Mouse (Mus musculus): ENCODE results near the gene Lmna. TPM values are rescaled to one million over a fixed set of nuclear protein-coding genes. Genes with fewer than 3 reads are reported as not detected.

Lmna gene
- 100 to 1,000 TPM in 8 of 26 experiments, 10 to 100 TPM in 18; 18.3 to 483 (median 71.9) TPM for total RNA-seq (2018; cell fraction: chromatin; rRNA removed)
- total RNA-seq (2018; cell fraction: cytosol; rRNA removed), result 100 to 1,000 TPM in 13 of 26 experiments, 10 to 100 TPM in 13; 61.7 to 262 (median 112) TPM
- total RNA-seq (2018; cell fraction: nucleus; rRNA removed), result 100 to 1,000 TPM in 11 of 26 experiments, 10 to 100 TPM in 15; 40.2 to 222 (median 79.2) TPM
- polyA plus RNA-seq (2018), result 96.7 to 217 TPM (median 105 TPM) in 3 replicates

DNA sequence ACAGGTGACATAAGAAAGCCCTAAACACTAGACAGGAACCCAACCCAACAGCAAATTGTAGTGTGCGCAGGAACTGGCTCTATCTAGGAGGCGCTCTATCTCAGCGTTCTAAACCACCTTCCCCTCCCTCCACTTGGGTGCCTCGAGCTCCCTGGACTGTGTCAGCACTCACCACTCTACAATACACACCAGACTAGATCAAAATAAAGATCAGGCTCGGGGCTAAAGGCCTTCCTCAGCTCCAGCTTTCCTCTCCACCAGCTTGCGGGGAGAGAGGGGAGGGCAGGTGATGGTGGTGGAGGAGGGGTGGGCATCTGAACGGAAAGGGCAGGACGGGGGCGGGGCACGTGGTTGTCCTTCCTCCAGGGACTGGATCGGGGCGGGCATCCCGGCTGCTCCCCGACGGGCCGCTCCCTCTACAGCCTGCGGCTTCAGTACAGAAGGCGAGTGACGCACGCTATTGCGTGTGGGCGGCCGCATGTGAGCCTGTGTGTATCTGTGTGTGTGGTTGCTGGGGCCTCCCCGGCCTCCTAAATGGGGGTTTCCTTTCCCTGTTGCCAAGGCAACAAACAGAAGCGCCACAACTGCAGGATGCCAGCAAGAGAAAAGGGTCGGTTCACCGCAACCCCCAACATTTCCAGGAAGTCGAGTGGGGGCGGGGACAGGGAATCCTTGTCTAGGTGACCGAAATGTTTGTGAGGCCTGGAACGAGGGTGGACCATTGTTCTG is at the start of gene Lmna:
Lmna (minus strand) TSS at position 265 of the 729 bp plus-strand sequence.
- H3K27ac ChIP-seq, result peak within 1 kb of the TSS; percentile 72

DNA sequence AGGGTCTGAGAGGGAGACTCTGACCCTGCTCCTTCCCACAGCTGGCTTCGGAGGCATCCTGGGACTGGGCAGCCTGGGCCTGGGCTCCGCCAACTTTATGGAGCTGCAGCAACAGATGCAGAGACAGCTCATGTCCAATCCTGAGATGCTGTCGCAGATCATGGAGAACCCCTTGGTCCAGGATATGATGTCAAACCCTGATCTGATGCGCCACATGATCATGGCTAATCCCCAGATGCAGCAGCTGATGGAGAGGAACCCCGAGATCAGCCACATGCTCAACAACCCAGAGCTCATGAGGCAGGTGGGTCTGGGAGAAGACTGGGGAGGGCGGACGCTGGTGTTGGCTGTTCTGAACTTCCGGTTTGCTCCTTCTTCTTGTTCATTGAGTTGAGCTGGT is 46.9 kb upstream of the Lmna start:
- Histone ChIP-seq H3K79me2 (ENCODE audit: inconsistent target) (peaks cover 17% of the 10 kb centered on the region), H3K27ac (no peak overlapping the region), H3K4me3 (ENCODE audit: inconsistent target) (no peak overlapping the region), H3K36me3 (ENCODE audit: inconsistent target) (peaks cover 25% of the 10 kb centered on the region)
- 92% methylated on average over 8 of the region's 8 CpGs for WGBS (ENCODE audit: missing documents)

More for the DNA sequence above, at the start of gene Lmna:
- peak within 1 kb of the TSS; percentile 40 for H3K4me3 ChIP-seq (ENCODE audit: inconsistent target)
- WGBS (ENCODE audit: missing documents), result 1% methylated on average over 29 of the region's 31 CpGs
- H3K36me3 ChIP-seq (ENCODE audit: inconsistent target), result no peaks in the 10 kb centered on the region
- no peaks in the 10 kb centered on the region; the same call in 1 of the 2 replicates for H3K79me2 ChIP-seq (ENCODE audit: inconsistent target)

DNA sequence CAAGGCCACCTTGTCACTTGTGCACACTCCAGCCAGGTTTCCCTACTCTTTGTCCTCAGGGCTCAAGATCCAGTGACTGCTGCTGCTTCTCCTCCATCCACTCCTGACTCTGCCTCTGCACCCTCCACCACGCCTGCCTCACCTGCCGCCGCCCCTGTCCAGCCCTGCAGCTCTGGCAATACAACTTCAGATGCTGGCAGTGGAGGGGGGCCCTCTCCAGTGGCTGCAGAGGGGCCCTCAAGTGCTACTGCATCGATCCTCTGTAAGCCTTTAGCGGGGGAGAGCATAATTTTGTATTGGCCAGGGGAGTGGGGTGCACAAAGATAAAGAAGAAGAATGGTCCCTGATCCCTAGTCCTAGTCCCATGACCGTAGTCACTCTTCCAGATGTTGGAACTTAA is 46.0 kb upstream of the Lmna start:
- Histone ChIP-seq H3K4me3 (ENCODE audit: inconsistent target) (no peak overlapping the region), H3K79me2 (ENCODE audit: inconsistent target) (peaks cover 26% of the 10 kb centered on the region), H3K27ac (no peak overlapping the region), H3K36me3 (ENCODE audit: inconsistent target) (peaks cover 24% of the 10 kb centered on the region)
- WGBS (ENCODE audit: missing documents), result 98% methylated on average over 6 of the region's 6 CpGs

DNA sequence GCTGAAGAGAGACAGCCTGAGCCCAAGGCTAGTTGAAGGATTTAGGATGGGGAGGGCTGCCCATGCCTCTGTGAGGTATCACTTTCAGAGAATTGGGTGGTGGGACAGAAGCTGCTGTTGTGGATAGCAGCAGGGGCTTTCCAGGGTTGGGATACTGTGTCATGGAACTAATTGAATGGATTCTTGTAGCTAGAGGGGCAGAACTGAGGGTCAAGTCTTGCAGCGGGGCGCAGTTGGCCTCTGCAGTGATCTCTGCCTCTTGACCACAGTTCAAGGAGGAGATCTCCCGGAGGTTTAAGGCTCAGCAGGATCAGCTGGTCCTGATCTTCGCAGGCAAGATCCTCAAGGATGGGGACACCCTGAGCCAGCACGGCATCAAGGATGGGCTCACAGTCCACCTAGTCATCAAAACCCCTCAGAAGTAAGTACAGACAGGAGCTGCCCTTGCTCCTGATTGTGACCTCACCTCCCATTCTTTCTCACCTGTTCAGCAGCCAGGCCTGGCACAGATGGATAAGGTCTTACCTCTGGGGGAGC is 45.4 kb upstream of the Lmna start:
- Histone ChIP-seq H3K27ac (no peak overlapping the region), H3K4me3 (ENCODE audit: inconsistent target) (no peak overlapping the region), H3K36me3 (ENCODE audit: inconsistent target) (peaks cover 18% of the 10 kb centered on the region), H3K79me2 (ENCODE audit: inconsistent target) (peaks cover 30% of the 10 kb centered on the region)
- WGBS (ENCODE audit: missing documents), result 91% methylated on average over 5 of the region's 5 CpGs

- Histone ChIP-seq H3K27ac (peak overlapping the region; percentile 10; the same call in 1 of the 2 replicates), H3K36me3 (ENCODE audit: inconsistent target) (peaks cover 10% of the 10 kb centered on the region; the same call in 1 of the 2 replicates), H3K79me2 (ENCODE audit: inconsistent target) (peaks cover 30% of the 10 kb centered on the region), H3K4me3 (ENCODE audit: inconsistent target) (peak overlapping the region; percentile 53)
- under 1% methylated on average over 36 of the region's 41 CpGs for WGBS (ENCODE audit: missing documents)
Measured at GRCm38 (mm10) chr3:88553880-88554586, 44.3 kb upstream of the Lmna start.

DNA sequence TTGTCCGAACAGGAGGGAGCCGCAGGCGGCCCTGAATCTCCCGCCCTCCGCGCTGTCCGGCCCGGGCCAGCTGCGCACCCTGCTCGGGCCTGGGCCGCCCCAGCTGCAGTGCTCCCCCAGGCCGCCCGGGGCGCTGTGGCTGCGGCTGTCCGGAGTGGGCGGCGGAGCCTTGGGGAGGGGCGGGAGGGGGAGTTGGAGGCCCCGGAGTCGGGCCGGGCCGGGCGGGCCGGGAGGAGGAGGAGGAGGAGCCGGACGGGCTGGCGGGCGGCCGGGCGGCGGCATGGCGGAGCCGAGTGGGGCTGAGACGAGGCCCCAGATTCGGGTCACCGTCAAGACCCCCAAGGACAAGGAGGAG is 43.7 kb upstream of the Lmna start, which contains the start of gene Ubqln4:
Ubqln4 (plus strand) TSS at position 234 of the 355 bp plus-strand sequence.
- Histone ChIP-seq H3K79me2 (ENCODE audit: inconsistent target) (peaks cover 30% of the 10 kb centered on the region), H3K4me3 (ENCODE audit: inconsistent target) (peak within 1 kb of the TSS; percentile 91), H3K36me3 (ENCODE audit: inconsistent target) (peaks cover 12% of the 10 kb centered on the region; the same call in 1 of the 2 replicates), H3K27ac (peak within 1 kb of the TSS; percentile 84)
- whole genome bisulfite sequencing (ENCODE audit: missing documents), result 1% methylated on average over 23 of the region's 37 CpGs

DNA sequence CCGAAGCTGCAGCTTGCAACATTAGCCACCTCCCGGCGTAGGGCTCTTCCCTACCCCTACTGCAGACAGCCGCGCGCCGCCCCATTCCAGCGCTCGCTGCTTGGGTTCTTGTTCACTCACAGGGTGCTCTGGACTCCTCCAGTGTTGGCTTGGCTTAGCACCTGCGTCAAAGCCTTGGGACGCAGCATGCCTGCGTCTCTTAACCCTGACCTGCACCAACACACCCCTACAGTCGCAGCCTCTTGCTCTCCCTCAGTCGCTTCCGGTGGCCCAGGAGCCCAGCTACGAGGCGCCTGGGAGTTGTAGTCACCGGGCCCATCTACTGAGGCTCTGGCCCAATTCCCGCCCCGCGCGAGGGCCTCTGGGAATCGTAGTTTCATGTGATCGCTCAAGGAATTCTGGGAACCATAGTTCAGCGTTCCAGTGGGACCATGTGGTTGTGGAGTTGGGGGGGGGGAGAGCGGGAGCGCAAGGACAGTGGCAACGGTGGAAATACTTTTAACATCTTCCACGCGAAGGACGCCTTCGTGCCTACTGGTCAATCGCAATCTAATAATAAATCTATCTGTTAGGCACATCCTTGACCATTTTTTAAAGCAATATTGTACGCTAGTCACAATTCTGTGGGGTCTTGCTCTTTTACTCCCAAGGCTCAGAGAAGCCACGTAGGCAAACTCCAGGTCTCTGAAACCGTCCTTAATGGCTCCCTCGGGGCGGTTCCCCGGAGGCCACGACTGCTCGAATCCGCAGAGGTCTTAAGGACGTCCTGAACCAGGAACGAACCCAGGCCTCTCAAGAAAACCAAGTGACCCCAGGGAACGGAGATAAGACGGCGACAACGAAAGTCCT is 43.1 kb upstream of the Lmna start, which contains the start of gene Lamtor2:
Lamtor2 (minus strand) TSS at position 399 of the 849 bp plus-strand sequence.
- H3K36me3 ChIP-seq (ENCODE audit: inconsistent target), result peaks cover 10% of the 10 kb centered on the region; the same call in 1 of the 2 replicates
- WGBS (ENCODE audit: missing documents), result under 1% methylated on average over 48 of the region's 48 CpGs
- H3K4me3 ChIP-seq (ENCODE audit: inconsistent target), result peak within 1 kb of the TSS; percentile 91
- H3K79me2 ChIP-seq (ENCODE audit: inconsistent target), result peaks cover 30% of the 10 kb centered on the region
- peak within 1 kb of the TSS; percentile 84 for H3K27ac ChIP-seq

DNA sequence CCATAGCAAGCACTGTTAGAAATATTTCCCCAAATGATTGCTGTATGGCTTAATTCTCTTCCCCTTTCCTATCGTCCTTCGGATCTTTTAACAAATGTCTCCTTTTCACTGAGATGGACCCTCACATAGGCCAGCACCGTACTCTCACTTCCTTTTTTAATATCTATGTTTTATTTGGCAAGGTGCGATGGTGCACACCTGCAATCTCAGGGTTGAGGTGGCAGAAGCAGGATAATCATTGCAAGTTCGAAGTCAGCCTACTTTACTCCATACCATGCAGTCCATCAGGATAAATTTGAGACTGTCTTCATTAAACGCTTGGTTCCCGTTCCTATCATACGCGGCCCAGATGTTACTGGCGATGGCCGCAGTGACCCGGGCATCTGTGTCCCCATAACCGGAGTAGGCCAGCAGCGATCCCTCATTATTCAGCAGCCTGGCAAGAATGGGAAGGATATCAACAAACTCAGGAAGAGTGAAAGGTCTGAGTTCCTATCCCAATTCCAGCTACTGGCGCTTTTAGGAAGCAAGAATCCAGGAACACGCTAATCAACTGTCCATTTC is 42.4 kb upstream of the Lmna start:
- H3K79me2 ChIP-seq (ENCODE audit: inconsistent target), result peaks cover 30% of the 10 kb centered on the region
- 2% methylated on average over 16 of the region's 16 CpGs for WGBS (ENCODE audit: missing documents)
- peaks cover 10% of the 10 kb centered on the region; the same call in 1 of the 2 replicates for H3K36me3 ChIP-seq (ENCODE audit: inconsistent target)
- H3K4me3 ChIP-seq (ENCODE audit: inconsistent target), result peak overlapping the region; percentile 91
- peak overlapping the region; percentile 84 for H3K27ac ChIP-seq

DNA sequence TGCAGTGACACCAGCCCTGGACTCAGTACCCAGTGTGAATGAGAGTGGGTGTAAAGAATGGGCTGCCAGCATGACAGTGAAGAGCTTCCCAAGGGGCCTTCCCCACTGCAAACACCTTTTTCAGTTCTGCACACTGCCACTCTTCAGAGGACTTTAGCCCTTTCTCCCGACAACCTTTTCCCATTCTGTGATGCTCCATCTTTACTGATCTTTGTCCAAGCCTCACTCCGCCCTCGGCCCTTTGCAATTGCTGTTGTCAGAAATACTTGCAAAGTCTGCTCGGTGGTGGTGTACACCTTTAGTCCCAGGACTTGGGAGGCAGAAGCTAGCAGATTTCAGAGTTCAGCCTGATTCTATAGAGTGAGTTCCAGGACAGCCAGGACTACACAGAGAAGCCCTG is 41.8 kb upstream of the Lmna start:
- Histone ChIP-seq H3K27ac (no peak overlapping the region), H3K4me3 (ENCODE audit: inconsistent target) (peak overlapping the region; percentile 91), H3K79me2 (ENCODE audit: inconsistent target) (peaks cover 30% of the 10 kb centered on the region), H3K36me3 (ENCODE audit: inconsistent target) (peaks cover 10% of the 10 kb centered on the region; the same call in 1 of the 2 replicates)
- WGBS (ENCODE audit: missing documents), result 83% methylated on average over 4 of the region's 4 CpGs

- peaks cover 10% of the 10 kb centered on the region; the same call in 1 of the 2 replicates for H3K36me3 ChIP-seq (ENCODE audit: inconsistent target)
Measured at GRCm38 (mm10) chr3:88548180-88548917, 38.6 kb upstream of the Lmna start, which contains the start of gene Rab25. TSS of gene Rab25 (minus strand) at chr3:88548300.

GRCm38 (mm10) chr3:88546674-88547418 is 37.1 kb upstream of the Lmna start:
- H3K36me3 ChIP-seq (ENCODE audit: inconsistent target), result peaks cover 10% of the 10 kb centered on the region; the same call in 1 of the 2 replicates
- H3K79me2 ChIP-seq (ENCODE audit: inconsistent target), result peaks cover 15% of the 10 kb centered on the region
- no peak overlapping the region for H3K27ac ChIP-seq
- H3K4me3 ChIP-seq (ENCODE audit: inconsistent target), result no peak overlapping the region
- WGBS (ENCODE audit: missing documents), result 90% methylated on average over 6 of the region's 6 CpGs

More at GRCm38 (mm10) chr3:88548180-88548917, 38.6 kb upstream of the Lmna start, which contains the start of gene Rab25:
- Histone ChIP-seq H3K27ac (no peak within 1 kb of the TSS), H3K79me2 (ENCODE audit: inconsistent target) (peaks cover 18% of the 10 kb centered on the region), H3K4me3 (ENCODE audit: inconsistent target) (no peak within 1 kb of the TSS)
- 94% methylated on average over 16 of the region's 18 CpGs for WGBS (ENCODE audit: missing documents)

DNA sequence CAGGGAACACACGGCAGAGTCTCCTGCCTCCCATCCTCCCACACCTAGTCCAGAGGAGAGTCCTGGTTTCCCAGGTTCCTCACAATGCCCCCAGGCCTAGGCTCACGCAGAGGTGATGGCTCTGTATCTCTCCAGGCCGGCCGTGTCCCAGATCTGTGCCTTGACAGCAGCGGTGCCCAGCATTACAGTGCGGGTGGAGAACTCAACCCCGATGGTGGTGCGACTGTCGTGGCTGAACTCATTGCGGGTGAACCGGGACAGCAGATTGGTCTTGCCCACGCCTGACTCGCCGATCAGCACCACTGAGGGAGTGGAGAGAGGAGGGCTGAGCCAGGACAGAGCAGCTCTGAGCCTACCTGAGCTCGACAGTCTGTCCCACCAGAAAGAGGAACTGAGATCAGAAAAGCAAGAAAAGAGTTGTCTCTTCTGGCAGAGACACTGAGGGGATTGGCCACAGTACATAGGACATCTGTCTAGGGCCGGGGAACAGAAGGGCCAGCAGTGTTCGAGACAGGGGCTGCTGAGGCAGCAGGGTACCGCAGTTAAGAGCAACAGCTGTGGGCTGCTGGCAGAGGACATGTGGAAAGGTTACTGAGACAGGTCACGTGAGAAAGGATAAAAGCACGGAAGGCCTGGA is 35.3 kb upstream of the Lmna start:
- Histone ChIP-seq H3K4me3 (ENCODE audit: inconsistent target) (no peak overlapping the region), H3K79me2 (ENCODE audit: inconsistent target) (no peaks in the 10 kb centered on the region), H3K36me3 (ENCODE audit: inconsistent target) (peaks cover 10% of the 10 kb centered on the region; the same call in 1 of the 2 replicates), H3K27ac (no peak overlapping the region)
- WGBS (ENCODE audit: missing documents), result 65% methylated on average over 20 of the region's 20 CpGs

Data from macrophage (primary cell).